Mouse (Mus musculus) testis, adult 2 months (tissue): ENCODE data around the gene Top2a. TPM values are rescaled to one million over a fixed set of nuclear protein-coding genes. Genes with fewer than 3 reads are reported as not detected.

Experiments used
- H3K27ac ChIP-seq: fragments of 200-500 bp; 2 replicates; pipeline ENCODE4 v1.5.1; 2012; ENCODE audit warnings: low read depth, low read length; ENCODE audit not compliant: control insufficient read depth, insufficient read depth
- H3K27me3 ChIP-seq: fragments of 200-500 bp; 2 replicates; pipeline ENCODE4 v1.6.1; 2012; ENCODE audit warnings: mild to moderate bottlenecking, low read length, moderate library complexity; ENCODE audit not compliant: control insufficient read depth, insufficient read depth
- H3K36me3 ChIP-seq: fragments of 200-500 bp; 2 replicates; pipeline ENCODE4 v1.6.1; 2012; ENCODE audit warnings: mild to moderate bottlenecking, low read length; ENCODE audit not compliant: control insufficient read depth, insufficient read depth
- H3K4me1 ChIP-seq: fragments of 200-500 bp; 2 replicates; pipeline ENCODE4 v1.6.1; 2012; ENCODE audit warnings: low read length; ENCODE audit not compliant: control insufficient read depth, insufficient read depth
- H3K4me3 ChIP-seq: fragments of 200-500 bp; 2 replicates; pipeline ENCODE4 v1.5.1; 2012; ENCODE audit warnings: low read depth, mild to moderate bottlenecking, low read length, moderate library complexity, mixed read lengths; ENCODE audit not compliant: control insufficient read depth
- CTCF ChIP-seq: fragments of 200-500 bp; IDR thresholded peaks from 2 replicates; pipeline ENCODE4 v1.5.1; 2012; ENCODE audit warnings: low read depth, mild to moderate bottlenecking, inconsistent platforms, low read length, moderate library complexity; ENCODE audit not compliant: control insufficient read depth, insufficient read depth, insufficient replicate concordance
- POLR2A ChIP-seq: fragments of 200-500 bp; IDR thresholded peaks from 2 replicates; pipeline ENCODE4 v1.6.1; 2012; ENCODE audit warnings: low read depth, mild to moderate bottlenecking, inconsistent platforms, low read length, moderate library complexity; ENCODE audit not compliant: control insufficient read depth
- polyA plus RNA-seq: library from polyadenylated mRNA; depleted of rRNA; stranded (reverse); fragments of >200 nt; gene quantifications from 2 replicates; pipeline ENCODE4 v1.2.3, GENCODE M21; 2012

Top2a gene
- polyA plus RNA-seq, 1 experiment: 19.4 TPM

GRCm38 (mm10) chr11:99063406-99064131, 39.6 kb upstream of the Top2a start:
- Histone ChIP-seq H3K4me3 (no peak overlapping the region), H3K36me3 (no peaks in the 10 kb centered on the region), H3K27me3 (no peaks in the 10 kb centered on the region), H3K27ac (no peak overlapping the region), H3K4me1 (no peaks in the 10 kb centered on the region)
- TF ChIP-seq CTCF (no peak), POLR2A (no peak)

GRCm38 (mm10) chr11:99062661-99063060, 38.7 kb upstream of the Top2a start:
- Histone ChIP-seq H3K4me1 (no peaks in the 10 kb centered on the region), H3K27ac (no peak overlapping the region)
- TF ChIP-seq POLR2A (no peak), CTCF (no peak)

GRCm38 (mm10) chr11:99060435-99060834, 36.4 kb upstream of the Top2a start:
- H3K4me3 ChIP-seq: no peak overlapping the region
- H3K27me3 ChIP-seq: no peaks in the 10 kb centered on the region
- H3K4me1 ChIP-seq: no peaks in the 10 kb centered on the region
- TF ChIP-seq CTCF: no peak
- no peak for TF ChIP-seq POLR2A
- H3K36me3 ChIP-seq: no peaks in the 10 kb centered on the region
- no peak overlapping the region for H3K27ac ChIP-seq

More at GRCm38 (mm10) chr11:99062661-99063060, 38.7 kb upstream of the Top2a start:
- H3K36me3 ChIP-seq: no peaks in the 10 kb centered on the region
- no peaks in the 10 kb centered on the region for H3K27me3 ChIP-seq
- H3K4me3 ChIP-seq: no peak overlapping the region

GRCm38 (mm10) chr11:99055571-99056452, 31.8 kb upstream of the Top2a start:
- H3K36me3 ChIP-seq: no peaks in the 10 kb centered on the region
- no peaks in the 10 kb centered on the region for H3K4me1 ChIP-seq
- no peak overlapping the region for H3K27ac ChIP-seq
- H3K4me3 ChIP-seq: no peak overlapping the region
- no peaks in the 10 kb centered on the region for H3K27me3 ChIP-seq
- TF ChIP-seq POLR2A: no peak
- no peak for TF ChIP-seq CTCF

GRCm38 (mm10) chr11:99055143-99055542, 31.2 kb upstream of the Top2a start:
- TF ChIP-seq CTCF (no peak), POLR2A (no peak)
- Histone ChIP-seq H3K4me1 (no peaks in the 10 kb centered on the region), H3K27ac (no peak overlapping the region), H3K27me3 (no peaks in the 10 kb centered on the region), H3K36me3 (no peaks in the 10 kb centered on the region), H3K4me3 (no peak overlapping the region)

GRCm38 (mm10) chr11:99047643-99048042, 23.7 kb upstream of the Top2a start:
- Histone ChIP-seq H3K4me3 (no peak overlapping the region), H3K27me3 (no peaks in the 10 kb centered on the region), H3K27ac (no peak overlapping the region), H3K4me1 (no peaks in the 10 kb centered on the region), H3K36me3 (no peaks in the 10 kb centered on the region)
- TF ChIP-seq CTCF (no peak), POLR2A (no peak)

- Histone ChIP-seq H3K4me3 (no peak overlapping the region), H3K4me1 (no peaks in the 10 kb centered on the region), H3K27me3 (no peaks in the 10 kb centered on the region), H3K36me3 (no peaks in the 10 kb centered on the region), H3K27ac (no peak overlapping the region)
- no peak for TF ChIP-seq CTCF
Measured at GRCm38 (mm10) chr11:99047120-99047519, 23.1 kb upstream of the Top2a start.
